Mouse (Mus musculus) forebrain, postnatal 0 days (tissue): ENCODE measurements around the gene Mov10. TPM values are rescaled to one million over a fixed set of nuclear protein-coding genes. Genes with fewer than 3 reads are reported as not detected.
A peak's percentile ranks its signal among the peaks of the same experiment; 100 is the strongest.
"Not testable (repeated sequence)": the region's sequence is repeated elsewhere in the genome, so short reads cannot be mapped to it uniquely, and the experiment has no call there.

ENCODE experiments used
- ATAC-seq: fragments of 200-750 bp; cut with Nextera tagmentation; 2 replicates; pipeline ENCODE4 v1.8.0; 2017; ENCODE audit warnings: mild to moderate bottlenecking, moderate library complexity
- DNase-seq: peaks from one replicate; pipeline ENCODE4 v3.0.0-alpha.2; 2015
- H3K27ac ChIP-seq: fragments of 300-500 bp; sonication (generic); 2 replicates; pipeline ENCODE4 v1.5.1; 2014; ENCODE audit warnings: low read depth, mild to moderate bottlenecking, antibody characterized with exemption, low read length, moderate library complexity, mixed read lengths
- H3K27me3 ChIP-seq: fragments of 300-500 bp; sonication (generic); 2 replicates; pipeline ENCODE4 v1.6.1; 2014; ENCODE audit warnings: mild to moderate bottlenecking, low read length, mixed read lengths; ENCODE audit not compliant: insufficient read depth
- H3K36me3 ChIP-seq: fragments of 300-500 bp; sonication (generic); 2 replicates; pipeline ENCODE4 v1.6.1; 2014; ENCODE audit warnings: mild to moderate bottlenecking, moderate library complexity; ENCODE audit not compliant: insufficient read depth
- H3K4me1 ChIP-seq: fragments of 300-500 bp; sonication (generic); 2 replicates; pipeline ENCODE4 v1.6.1; 2014; ENCODE audit warnings: antibody characterized with exemption; ENCODE audit not compliant: insufficient read depth
- H3K4me2 ChIP-seq: fragments of 300-500 bp; sonication (generic); 2 replicates; pipeline ENCODE4 v1.6.1; 2014; ENCODE audit warnings: low read depth, mild to moderate bottlenecking, moderate library complexity
- H3K4me3 ChIP-seq: fragments of 300-500 bp; sonication (generic); 2 replicates; pipeline ENCODE4 v1.5.1; 2014; ENCODE audit warnings: low read depth, low read length, mixed read lengths
- H3K9ac ChIP-seq: fragments of 300-500 bp; sonication (generic); 2 replicates; pipeline ENCODE4 v1.6.1; 2014; ENCODE audit warnings: mild to moderate bottlenecking
- H3K9me3 ChIP-seq: fragments of 300-500 bp; sonication (generic); 2 replicates; pipeline ENCODE4 v1.6.1; 2016; ENCODE audit warnings: low read length
- CTCF ChIP-seq: sonication (generic); IDR thresholded peaks from 2 replicates; pipeline ENCODE4 v1.5.1; 2016; ENCODE audit warnings: antibody characterized with exemption, control low read depth, low read depth
- WGBS: fragments of 180-500 bp; shearing (Covaris S2); extraction: QIAGEN DNeasy Blood & Tissue Kit; methylation state at CpG from one replicate; pipeline ENCODE4 v1.1.7; 2014; 5-methylcytosine and 5-hydroxymethylcytosine counted together
- polyA plus RNA-seq: library from polyadenylated mRNA; unstranded; fragments of >200 nt; fragmentation: Nextera tagmentation; extraction: Ambion mirVana; gene quantifications from 2 replicates; pipeline ENCODE4 v1.2.1, GENCODE M21; 2015
- total RNA-seq: library from RNA; depleted of rRNA; stranded (reverse); fragments of >200 nt; gene quantifications from 2 replicates; pipeline ENCODE4 v1.2.3, GENCODE M21; 2014; rRNA removed

Mov10 gene
- total RNA-seq, result 3.9 and 7.7 TPM in 2 replicates
- 3.9 and 4.6 TPM in 2 replicates for polyA plus RNA-seq

GRCm38 (mm10) chr3:104817991-104818748 is at the start of gene Mov10:
TSS of gene Mov10 (minus strand) at chr3:104818563.
- 0 out of 2 replicates have a peak, but pooled peaks cover 6% of the 10 kb centered on the region for H3K36me3 ChIP-seq
- H3K4me3 ChIP-seq, result peak within 1 kb of the TSS; percentile 69
- peak within 1 kb of the TSS; percentile 94 for H3K4me2 ChIP-seq
- peak; percentile 53 for DNase-seq
- peak; percentile 65 for ATAC-seq
- H3K4me1 ChIP-seq, result no peaks in the 10 kb centered on the region
- H3K9me3 ChIP-seq, result no peaks in the 10 kb centered on the region
- no peak for TF ChIP-seq CTCF
- peak within 1 kb of the TSS; percentile 62 for H3K9ac ChIP-seq
- H3K27me3 ChIP-seq, result no peaks in the 10 kb centered on the region
- WGBS, result 3% methylated on average over 40 of the region's 40 CpGs
- peak within 1 kb of the TSS; percentile 69 for H3K27ac ChIP-seq

GRCm38 (mm10) chr3:104866674-104867073 is 48.3 kb upstream of the Mov10 start:
- H3K27me3 ChIP-seq, ATAC-seq, H3K27ac ChIP-seq, DNase-seq, H3K4me3 ChIP-seq, H3K9ac ChIP-seq, H3K9me3 ChIP-seq, H3K4me2 ChIP-seq: not testable (repeated sequence)
- H3K36me3 ChIP-seq, result peaks cover 18% of the 10 kb centered on the region
- peaks cover 25% of the 10 kb centered on the region; the same call in 1 of the 2 replicates for H3K4me1 ChIP-seq

- Histone ChIP-seq H3K4me2 (peak overlapping the region; percentile 69), H3K27me3 (no peaks in the 10 kb centered on the region), H3K9ac (peak overlapping the region; percentile 97), H3K27ac (peak overlapping the region; percentile 96), H3K4me3 (peak overlapping the region; percentile 62), H3K4me1 (peaks cover 26% of the 10 kb centered on the region; the same call in 1 of the 2 replicates), H3K9me3 (no peaks in the 10 kb centered on the region), H3K36me3 (peaks cover 7% of the 10 kb centered on the region; the same call in 1 of the 2 replicates)
- no peak for DNase-seq
- under 1% methylated on average over 12 of the region's 12 CpGs for WGBS
- peak; percentile 14 for ATAC-seq
- no peak for TF ChIP-seq CTCF
Measured at GRCm38 (mm10) chr3:104865341-104865788, 47.0 kb upstream of the Mov10 start.

- under 1% methylated on average over 48 of the region's 48 CpGs for WGBS
- Histone ChIP-seq H3K27ac (peak overlapping the region; percentile 96), H3K9ac (peak overlapping the region; percentile 97), H3K4me3 (peak overlapping the region; percentile 62), H3K4me2 (peak overlapping the region; percentile 69), H3K36me3 (0 out of 2 replicates have a peak, but pooled peaks cover 4% of the 10 kb centered on the region), H3K27me3 (no peaks in the 10 kb centered on the region), H3K4me1 (peaks cover 26% of the 10 kb centered on the region; the same call in 1 of the 2 replicates), H3K9me3 (no peaks in the 10 kb centered on the region)
- ATAC-seq (peak; percentile 92), DNase-seq (peak; percentile 89)
- no peak; the same call in 1 of the 2 replicates for TF ChIP-seq CTCF
Measured at GRCm38 (mm10) chr3:104864651-104865340, 46.4 kb upstream of the Mov10 start.

DNA sequence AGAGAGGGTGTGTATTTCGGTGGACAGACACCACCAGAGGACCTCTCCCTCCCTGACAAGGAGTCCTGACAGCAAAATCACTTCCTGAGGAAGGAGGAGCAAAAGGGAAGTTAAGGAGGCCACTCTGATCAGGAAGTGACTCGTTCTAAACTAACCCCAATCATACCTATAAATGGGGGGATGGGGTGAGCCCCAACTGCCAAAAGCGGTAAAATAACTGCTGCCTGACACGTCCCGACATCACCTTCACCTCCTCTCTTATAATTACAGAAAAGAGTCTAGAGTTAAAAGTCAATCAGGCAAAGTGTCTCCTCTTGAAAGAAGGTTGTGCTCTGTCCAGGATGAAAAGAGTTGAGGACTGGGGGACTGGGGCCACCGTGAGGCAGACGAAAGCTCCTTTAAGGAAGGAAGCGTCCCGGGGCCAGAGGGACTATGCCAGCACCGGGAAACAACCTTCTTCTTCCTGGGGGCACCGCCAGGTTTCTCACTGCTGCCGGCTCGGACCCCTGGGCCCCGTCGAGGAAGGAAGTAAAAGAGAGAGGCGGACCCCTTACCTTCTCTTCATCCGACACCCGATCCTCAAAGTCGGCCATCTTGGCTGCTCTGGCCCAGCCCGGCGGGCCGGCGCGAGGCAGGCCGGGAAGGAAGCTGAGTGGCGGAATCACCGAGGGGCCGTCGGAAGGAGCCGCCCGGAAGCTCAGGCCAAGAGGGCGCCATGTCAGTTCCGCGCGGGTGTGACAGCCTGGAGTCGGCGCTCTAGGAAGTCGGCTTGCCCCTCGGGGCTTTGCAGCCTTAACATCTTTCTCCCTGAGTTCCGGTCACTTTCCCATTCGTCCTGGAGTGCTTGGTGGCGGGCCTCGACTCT is 45.7 kb upstream of the Mov10 start, which contains the start of the genes St7l and Capza1:
Gene St7l, plus strand, starts transcription at position 220 of the 865 bp plus-strand sequence.
Gene Capza1, minus strand, starts transcription at position 720 of the 865 bp plus-strand sequence.
- 0 out of 2 replicates have a peak, but pooled peaks cover 2% of the 10 kb centered on the region for H3K36me3 ChIP-seq
- H3K4me3 ChIP-seq, result peak within 1 kb of the TSS; percentile 62
- 1% methylated on average over 43 of the region's 43 CpGs for WGBS
- no peaks in the 10 kb centered on the region for H3K27me3 ChIP-seq
- H3K9ac ChIP-seq, result peak within 1 kb of the TSS; percentile 97
- TF ChIP-seq CTCF, result peak; percentile 23; the same call in 1 of the 2 replicates
- no peaks in the 10 kb centered on the region for H3K9me3 ChIP-seq
- peak within 1 kb of the TSS; percentile 96 for H3K27ac ChIP-seq
- ATAC-seq, result peak; percentile 97
- DNase-seq, result peak; percentile 91
- H3K4me2 ChIP-seq, result peak within 1 kb of the TSS; percentile 69
- H3K4me1 ChIP-seq, result peaks cover 26% of the 10 kb centered on the region; the same call in 1 of the 2 replicates

DNA sequence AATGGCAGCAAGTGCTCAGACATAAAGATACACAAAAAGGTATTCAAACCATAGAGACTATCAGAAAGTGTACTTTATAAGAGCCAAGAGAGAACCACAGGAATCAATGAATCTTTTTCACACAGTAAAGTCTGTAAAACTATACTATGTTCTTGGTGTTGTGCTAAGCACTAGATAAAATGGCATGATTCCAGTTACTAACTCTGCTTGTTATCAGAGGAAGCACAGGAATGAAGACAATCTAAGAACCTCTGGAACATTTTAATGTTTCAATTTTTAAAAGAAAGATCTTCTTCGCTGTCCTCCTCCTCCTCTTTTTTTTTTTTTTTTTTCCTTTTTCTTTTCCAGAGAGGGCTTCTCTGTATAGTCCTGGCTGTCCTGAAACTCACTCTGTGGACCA is 40.2 kb upstream of the Mov10 start:
- H3K4me2 ChIP-seq, result no peak overlapping the region
- TF ChIP-seq CTCF, result no peak
- H3K27ac ChIP-seq, result no peak overlapping the region
- no peaks in the 10 kb centered on the region for H3K9me3 ChIP-seq
- no peak for DNase-seq
- no peak overlapping the region for H3K9ac ChIP-seq
- no peaks in the 10 kb centered on the region for H3K27me3 ChIP-seq
- H3K36me3 ChIP-seq, result peaks cover 9% of the 10 kb centered on the region; the same call in 1 of the 2 replicates
- peaks cover 16% of the 10 kb centered on the region; the same call in 1 of the 2 replicates for H3K4me1 ChIP-seq
- WGBS, result 100% methylated on average over 1 of the region's 1 CpGs
- no peak for ATAC-seq
- no peak overlapping the region for H3K4me3 ChIP-seq
